Mouse (Mus musculus) cerebellum, postnatal 25 days (tissue): Measurements from ENCODE around the gene Il22ra1.
"Not testable (repeated sequence)": the region's sequence is repeated elsewhere in the genome, so short reads cannot be mapped to it uniquely, and the experiment has no call there.

ENCODE experiments used
- DNase-seq, 2 experiments: peaks; one replicate each; pipeline ENCODE4 v3.0.0; 2021; ENCODE audit warnings: mixed read lengths in 2 of 2

The Il22ra1 gene

GRCm38 (mm10) chr4:135727817-135728216 is at the start of gene Il22ra1:
TSS of gene Il22ra1 (plus strand) at chr4:135728172.
- no peak for DNase-seq

- DNase-seq: no peak
Measured at GRCm38 (mm10) chr4:135679316-135679715, 48.7 kb upstream of the Il22ra1 start.

GRCm38 (mm10) chr4:135681789-135682188 is 46.2 kb upstream of the Il22ra1 start:
- no peak for DNase-seq

- peak; percentile 35 to 69 for DNase-seq
Measured at GRCm38 (mm10) chr4:135683553-135683952, 44.4 kb upstream of the Il22ra1 start.

GRCm38 (mm10) chr4:135684731-135685130 is 43.2 kb upstream of the Il22ra1 start:
- DNase-seq: no peak

- DNase-seq: peak; percentile 21 to 26
Measured at GRCm38 (mm10) chr4:135685906-135686567, 41.9 kb upstream of the Il22ra1 start, which contains the start of gene Ifnlr1. TSS of gene Ifnlr1 (plus strand) at chr4:135686287.

GRCm38 (mm10) chr4:135686568-135686953 is 41.4 kb upstream of the Il22ra1 start:
- DNase-seq: no peak

- no peak for DNase-seq
Measured at GRCm38 (mm10) chr4:135689797-135690196, 38.2 kb upstream of the Il22ra1 start.

GRCm38 (mm10) chr4:135690241-135690640 is 37.7 kb upstream of the Il22ra1 start:
- no peak for DNase-seq

- no peak for DNase-seq
Measured at GRCm38 (mm10) chr4:135692916-135693315, 35.1 kb upstream of the Il22ra1 start.

- no peak for DNase-seq
Measured at GRCm38 (mm10) chr4:135698498-135698897, 29.5 kb upstream of the Il22ra1 start.

- no peak for DNase-seq
Measured at GRCm38 (mm10) chr4:135703497-135703896, 24.5 kb upstream of the Il22ra1 start.

GRCm38 (mm10) chr4:135704016-135704415 is 24.0 kb upstream of the Il22ra1 start:
- DNase-seq: no peak

GRCm38 (mm10) chr4:135706045-135706444 is 21.9 kb upstream of the Il22ra1 start:
- DNase-seq: no peak

- peak; percentile 81 to 86 for DNase-seq
Measured at GRCm38 (mm10) chr4:135709072-135709564, 18.9 kb upstream of the Il22ra1 start.

- DNase-seq: no peak
Measured at GRCm38 (mm10) chr4:135709621-135710020, 18.4 kb upstream of the Il22ra1 start.

GRCm38 (mm10) chr4:135710392-135710791 is 17.6 kb upstream of the Il22ra1 start:
- no peak for DNase-seq

GRCm38 (mm10) chr4:135714776-135715175 is 13.2 kb upstream of the Il22ra1 start:
- DNase-seq: peak in 1 of 2 experiments; percentile 56

- not testable (repeated sequence) for DNase-seq
Measured at GRCm38 (mm10) chr4:135716438-135716837, 11.5 kb upstream of the Il22ra1 start.

GRCm38 (mm10) chr4:135722540-135723290 is 5.3 kb upstream of the Il22ra1 start:
- DNase-seq: no peak

GRCm38 (mm10) chr4:135726416-135726815 is 1.6 kb upstream of the Il22ra1 start:
- DNase-seq: peak; percentile 20 to 26

GRCm38 (mm10) chr4:135730204-135730603 is 2.2 kb downstream of the Il22ra1 start:
- peak; percentile 64 to 66 for DNase-seq

GRCm38 (mm10) chr4:135730951-135731350 is 3.0 kb downstream of the Il22ra1 start:
- DNase-seq: no peak

GRCm38 (mm10) chr4:135733901-135734300 is 5.9 kb downstream of the Il22ra1 start:
- DNase-seq: no peak
